Mouse (Mus musculus): ENCODE data around the gene Pelo.

Gene Pelo

GRCm38 (mm10) chr13:115101355-115102191 is 11.6 kb upstream of the Pelo start, which contains the start of the genes Gm49395 and Itga1:
Gene Gm49395, minus strand, starts transcription at chr13:115101921.
Gene Itga1, minus strand, starts transcription at chr13:115101964.
- Histone ChIP-seq H3K4me3 (replicated peaks; ENCODE audit: low read length) (peak within 1 kb of the TSS; percentile 79), H3K4me1 (replicated peaks; ENCODE audit: low read depth, low read length) (peaks cover 32% of the 10 kb centered on the region), H3K27me3 (ENCODE audit: insufficient read depth, low read length) (peaks cover 53% of the 10 kb centered on the region), H3K36me3 (ENCODE audit: insufficient read depth, low read length) (no peaks in the 10 kb centered on the region), H3K9me3 (ENCODE audit: low read length) (peaks cover 15% of the 10 kb centered on the region)
- TF ChIP-seq CTCF (conservative IDR thresholded peaks at IDR 0.05; ENCODE audit: low read length) (no peak), NANOG (IDR thresholded peaks at IDR 0.05; ENCODE audit: borderline replicate concordance, low read length) (no peak), POU5F1 (IDR thresholded peaks at IDR 0.05; ENCODE audit: borderline replicate concordance, low read length) (no peak)

DNA sequence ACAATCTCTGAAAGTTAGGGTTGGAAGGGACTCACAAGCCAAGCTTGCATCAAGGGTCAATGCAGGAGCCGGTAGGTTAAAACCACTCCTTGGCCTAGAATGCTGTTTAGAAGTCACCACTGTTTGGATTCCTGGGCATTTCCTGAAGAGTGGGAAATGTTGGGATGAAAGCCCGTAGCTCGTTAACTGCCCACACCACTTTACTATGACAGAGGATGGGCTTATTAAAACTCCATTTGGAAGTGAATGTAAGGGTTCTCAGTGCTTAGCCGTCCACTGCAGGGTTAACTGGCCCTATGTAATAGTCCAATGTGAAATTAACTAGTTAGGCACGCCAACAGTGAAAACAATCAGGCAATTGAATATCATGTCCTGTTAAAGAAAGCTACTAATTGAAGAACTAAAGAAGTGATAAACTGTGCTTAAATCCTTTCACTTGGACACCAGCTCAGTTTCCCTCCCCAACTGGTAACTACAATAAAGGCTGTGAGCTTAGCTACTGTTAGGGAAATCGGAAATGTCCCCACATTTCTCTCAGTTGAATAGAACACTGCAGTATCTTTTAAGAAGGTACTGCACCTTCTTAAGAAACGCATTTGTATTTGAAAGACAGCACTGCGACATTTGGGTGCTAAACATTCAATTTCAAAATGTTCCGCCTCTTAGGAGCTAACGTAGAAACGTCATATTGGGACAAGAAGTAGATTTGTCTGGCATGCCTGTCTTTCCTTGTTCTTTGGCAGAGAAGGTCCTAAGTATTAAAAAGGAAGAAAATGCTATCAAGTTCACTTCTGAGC is 10.6 kb upstream of the Pelo start:
- Histone ChIP-seq H3K9me3 (ENCODE audit: low read length) (peaks cover 15% of the 10 kb centered on the region), H3K4me3 (replicated peaks; ENCODE audit: low read length) (peak overlapping the region; percentile 79)
- TF ChIP-seq CTCF (conservative IDR thresholded peaks at IDR 0.05; ENCODE audit: low read length) (no peak), NANOG (IDR thresholded peaks at IDR 0.05; ENCODE audit: borderline replicate concordance, low read length) (peak; percentile 97), POU5F1 (IDR thresholded peaks at IDR 0.05; ENCODE audit: borderline replicate concordance, low read length) (no peak)

GRCm38 (mm10) chr13:115099381-115099780 is 9.4 kb upstream of the Pelo start:
- peaks cover 39% of the 10 kb centered on the region for H3K4me1 ChIP-seq (replicated peaks; ENCODE audit: low read depth, low read length)
- peaks cover 56% of the 10 kb centered on the region for H3K27me3 ChIP-seq (ENCODE audit: insufficient read depth, low read length)
- H3K36me3 ChIP-seq (ENCODE audit: insufficient read depth, low read length), result no peaks in the 10 kb centered on the region
- H3K4me3 ChIP-seq (replicated peaks; ENCODE audit: low read length), result no peak overlapping the region
- H3K9me3 ChIP-seq (ENCODE audit: low read length), result peaks cover 13% of the 10 kb centered on the region
- TF ChIP-seq CTCF (conservative IDR thresholded peaks at IDR 0.05; ENCODE audit: low read length) (no peak), POU5F1 (IDR thresholded peaks at IDR 0.05; ENCODE audit: borderline replicate concordance, low read length) (no peak), NANOG (IDR thresholded peaks at IDR 0.05; ENCODE audit: borderline replicate concordance, low read length) (no peak)

More for the DNA sequence above, 10.6 kb upstream of the Pelo start:
- Histone ChIP-seq H3K36me3 (ENCODE audit: insufficient read depth, low read length) (no peaks in the 10 kb centered on the region), H3K27me3 (ENCODE audit: insufficient read depth, low read length) (peaks cover 52% of the 10 kb centered on the region), H3K4me1 (replicated peaks; ENCODE audit: low read depth, low read length) (peaks cover 39% of the 10 kb centered on the region)

GRCm38 (mm10) chr13:115098227-115098626 is 8.2 kb upstream of the Pelo start:
- peaks cover 51% of the 10 kb centered on the region for H3K27me3 ChIP-seq (ENCODE audit: insufficient read depth, low read length)
- peaks cover 3% of the 10 kb centered on the region for H3K9me3 ChIP-seq (ENCODE audit: low read length)
- peaks cover 39% of the 10 kb centered on the region for H3K4me1 ChIP-seq (replicated peaks; ENCODE audit: low read depth, low read length)
- H3K4me3 ChIP-seq (replicated peaks; ENCODE audit: low read length), result no peak overlapping the region
- H3K36me3 ChIP-seq (ENCODE audit: insufficient read depth, low read length), result no peaks in the 10 kb centered on the region
- TF ChIP-seq CTCF (conservative IDR thresholded peaks at IDR 0.05; ENCODE audit: low read length) (no peak), POU5F1 (IDR thresholded peaks at IDR 0.05; ENCODE audit: borderline replicate concordance, low read length) (no peak), NANOG (IDR thresholded peaks at IDR 0.05; ENCODE audit: borderline replicate concordance, low read length) (no peak)

DNA sequence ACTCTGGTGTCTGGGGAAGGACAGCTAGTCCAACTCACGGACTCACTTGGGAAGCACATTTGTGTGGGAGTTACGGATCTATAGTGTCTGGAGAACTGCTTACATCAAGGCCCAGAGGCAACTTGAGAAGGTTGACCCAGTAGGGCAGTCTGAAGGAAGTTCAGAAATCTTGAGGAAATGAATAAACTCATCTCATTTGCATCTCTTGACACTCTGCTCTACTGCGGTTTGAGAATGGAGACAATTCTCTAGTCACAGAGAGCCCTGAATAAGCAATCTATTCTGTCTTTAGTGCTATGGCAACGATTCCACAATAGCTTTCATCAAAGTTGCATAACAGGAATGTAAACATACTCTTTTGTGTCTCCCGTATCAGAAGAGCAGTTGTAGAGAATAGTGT is 7.0 kb upstream of the Pelo start:
- Histone ChIP-seq H3K4me3 (replicated peaks; ENCODE audit: low read length) (no peak overlapping the region), H3K4me1 (replicated peaks; ENCODE audit: low read depth, low read length) (peaks cover 40% of the 10 kb centered on the region), H3K36me3 (ENCODE audit: insufficient read depth, low read length) (no peaks in the 10 kb centered on the region), H3K9me3 (ENCODE audit: low read length) (no peaks in the 10 kb centered on the region), H3K27me3 (ENCODE audit: insufficient read depth, low read length) (peaks cover 44% of the 10 kb centered on the region)
- TF ChIP-seq CTCF (conservative IDR thresholded peaks at IDR 0.05; ENCODE audit: low read length), result no peak
- no peak for TF ChIP-seq NANOG (IDR thresholded peaks at IDR 0.05; ENCODE audit: borderline replicate concordance, low read length)
- TF ChIP-seq POU5F1 (IDR thresholded peaks at IDR 0.05; ENCODE audit: borderline replicate concordance, low read length), result no peak

DNA sequence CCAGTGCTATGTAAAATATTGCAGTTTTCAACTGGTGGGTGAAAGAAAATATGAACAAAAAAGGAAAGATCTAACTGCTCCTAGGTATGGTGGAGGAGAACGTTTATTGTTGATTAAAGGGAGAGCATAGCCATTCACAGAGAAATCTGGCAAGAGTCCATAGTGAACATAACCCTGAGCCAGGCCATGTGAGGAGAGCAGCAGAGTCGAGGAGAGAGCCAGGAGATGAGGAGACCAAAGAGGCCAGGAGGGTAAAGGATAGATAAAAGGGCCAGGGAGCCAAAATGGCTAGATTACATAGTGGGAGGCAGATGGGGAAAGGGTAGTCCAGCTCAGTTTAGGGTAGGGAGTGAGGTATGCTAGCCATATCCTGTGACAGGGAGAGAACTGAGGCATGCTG is 6.2 kb upstream of the Pelo start:
- Histone ChIP-seq H3K36me3 (ENCODE audit: insufficient read depth, low read length) (no peaks in the 10 kb centered on the region), H3K27me3 (ENCODE audit: insufficient read depth, low read length) (peaks cover 37% of the 10 kb centered on the region), H3K4me1 (replicated peaks; ENCODE audit: low read depth, low read length) (peaks cover 45% of the 10 kb centered on the region), H3K9me3 (ENCODE audit: low read length) (no peaks in the 10 kb centered on the region), H3K4me3 (replicated peaks; ENCODE audit: low read length) (no peak overlapping the region)
- TF ChIP-seq POU5F1 (IDR thresholded peaks at IDR 0.05; ENCODE audit: borderline replicate concordance, low read length) (no peak), NANOG (IDR thresholded peaks at IDR 0.05; ENCODE audit: borderline replicate concordance, low read length) (no peak), CTCF (conservative IDR thresholded peaks at IDR 0.05; ENCODE audit: low read length) (no peak)

DNA sequence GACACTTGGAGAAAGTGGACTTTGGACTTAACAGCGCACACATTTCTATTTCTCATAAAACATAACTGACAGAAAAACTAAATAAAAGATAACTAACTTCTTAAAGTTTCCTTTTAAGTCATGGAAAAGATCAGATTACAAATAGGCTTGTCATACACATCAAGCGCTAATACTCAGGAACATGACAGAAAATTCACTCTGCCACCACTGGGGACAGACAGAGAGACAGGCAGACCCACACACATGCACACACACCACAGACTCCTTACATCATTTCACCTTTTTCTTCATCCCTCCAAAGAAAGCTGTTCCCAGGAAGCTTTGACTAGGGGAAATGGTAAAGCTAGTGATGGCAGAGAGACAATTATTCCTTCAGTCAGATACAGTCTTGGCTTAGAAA is 5.4 kb upstream of the Pelo start:
- Histone ChIP-seq H3K4me1 (replicated peaks; ENCODE audit: low read depth, low read length) (peaks cover 45% of the 10 kb centered on the region), H3K4me3 (replicated peaks; ENCODE audit: low read length) (no peak overlapping the region), H3K36me3 (ENCODE audit: insufficient read depth, low read length) (no peaks in the 10 kb centered on the region), H3K9me3 (ENCODE audit: low read length) (no peaks in the 10 kb centered on the region), H3K27me3 (ENCODE audit: insufficient read depth, low read length) (peaks cover 31% of the 10 kb centered on the region)
- TF ChIP-seq NANOG (IDR thresholded peaks at IDR 0.05; ENCODE audit: borderline replicate concordance, low read length), result no peak
- TF ChIP-seq POU5F1 (IDR thresholded peaks at IDR 0.05; ENCODE audit: borderline replicate concordance, low read length), result no peak
- TF ChIP-seq CTCF (conservative IDR thresholded peaks at IDR 0.05; ENCODE audit: low read length), result no peak

GRCm38 (mm10) chr13:115091511-115091910 is 1.5 kb upstream of the Pelo start:
- TF ChIP-seq POU5F1 (IDR thresholded peaks at IDR 0.05; ENCODE audit: borderline replicate concordance, low read length), result no peak
- TF ChIP-seq NANOG (IDR thresholded peaks at IDR 0.05; ENCODE audit: borderline replicate concordance, low read length), result no peak
- no peak for TF ChIP-seq CTCF (conservative IDR thresholded peaks at IDR 0.05; ENCODE audit: low read length)
- H3K36me3 ChIP-seq (ENCODE audit: insufficient read depth, low read length), result peaks cover 19% of the 10 kb centered on the region
- peaks cover 11% of the 10 kb centered on the region; the same call in 1 of the 2 replicates for H3K27me3 ChIP-seq (ENCODE audit: insufficient read depth, low read length)
- H3K4me1 ChIP-seq (replicated peaks; ENCODE audit: low read depth, low read length), result peaks cover 49% of the 10 kb centered on the region
- no peak overlapping the region for H3K4me3 ChIP-seq (replicated peaks; ENCODE audit: low read length)
- H3K9me3 ChIP-seq (ENCODE audit: low read length), result no peaks in the 10 kb centered on the region

Measured in E14TG2a.4 (cell line).